Mouse (Mus musculus) embryonic fibroblast, embryonic 13.5 days (primary cell): ENCODE results near the gene Cd22.

Source experiments
- CTCF ChIP-seq: IDR thresholded peaks from 2 replicates; pipeline ENCODE4 v1.5.1; 2011; ENCODE audit warnings: mild to moderate bottlenecking, control low read depth, low read length, moderate library complexity, borderline replicate concordance; ENCODE audit not compliant: insufficient read depth
- POLR2A ChIP-seq: IDR thresholded peaks from 2 replicates; pipeline ENCODE4 v1.6.1; 2011; ENCODE audit warnings: low read depth, mild to moderate bottlenecking, control low read depth, low read length, moderate library complexity

- TF ChIP-seq POLR2A, result no peak
- no peak for TF ChIP-seq CTCF
Observed at GRCm38 (mm10) chr7:30881367-30881766, 1.2 kb upstream of the Cd22 start.
